Mouse (Mus musculus) MEL (cell line): ENCODE results near the gene Chd1. TPM values are rescaled to one million over a fixed set of nuclear protein-coding genes. Genes with fewer than 3 reads are reported as not detected.
A peak's percentile ranks its signal among the peaks of the same experiment; 100 is the strongest.

Experiments
- DNase-seq: peaks from one replicate; pipeline ENCODE4 v3.0.0; 2011; ENCODE audit warnings: low read depth, low spot score
- H3K27ac ChIP-seq: 2 replicates; pipeline ENCODE4 v1.5.1; 2012; ENCODE audit warnings: low read depth, mild to moderate bottlenecking, control low read depth, low read length, moderate library complexity; ENCODE audit not compliant: control insufficient read depth
- H3K27me3 ChIP-seq, 2 experiments: fragments of 150-350 bp in 1 of 2; sonication (generic) in 1 of 2; 2 replicates each; pipeline ENCODE4 v1.6.1; 2012; ENCODE audit warnings: low read length in 2 of 2, mild to moderate bottlenecking in 2 of 2, improper control_type of control experiment in 1 of 2, moderate library complexity in 1 of 2; ENCODE audit not compliant: insufficient read depth in 2 of 2, control insufficient read depth in 1 of 2
- H3K36me3 ChIP-seq, 2 experiments: 2 replicates each; pipeline ENCODE4 v1.6.1; 2012 to 2014; ENCODE audit warnings: low read length in 2 of 2, improper control_type of control experiment in 1 of 2, inconsistent platforms in 1 of 2, mild to moderate bottlenecking in 1 of 2; ENCODE audit not compliant: insufficient read depth in 2 of 2, control insufficient read depth in 1 of 2
- H3K4me1 ChIP-seq, 2 experiments: fragments of 150-350 bp in 1 of 2; sonication (generic) in 1 of 2; 2 replicates each; pipeline ENCODE4 v1.6.1; 2012; ENCODE audit warnings: low read length in 2 of 2, improper control_type of control experiment in 1 of 2, mild to moderate bottlenecking in 1 of 2; ENCODE audit not compliant: insufficient read depth in 2 of 2, control insufficient read depth in 1 of 2
- H3K4me3 ChIP-seq, 2 experiments: fragments of 150-350 bp in 1 of 2; sonication (generic) in 1 of 2; 2 replicates each; pipeline ENCODE4 v1.5.1; 2012; ENCODE audit warnings: low read depth in 2 of 2, low read length in 2 of 2, mild to moderate bottlenecking in 2 of 2, moderate library complexity in 2 of 2, control low read depth in 1 of 2, improper control_type of control experiment in 1 of 2; ENCODE audit not compliant: control insufficient read depth in 1 of 2, insufficient read depth in 1 of 2
- H3K79me2 ChIP-seq: 2 replicates; pipeline ENCODE4 v1.6.1; 2012; ENCODE audit warnings: mild to moderate bottlenecking, low read length, moderate library complexity; ENCODE audit not compliant: control insufficient read depth, poor library complexity, insufficient read depth
- H3K9ac ChIP-seq: 2 replicates; pipeline ENCODE4 v1.6.1; 2012; ENCODE audit warnings: low read depth, mild to moderate bottlenecking, control low read depth, low read length, moderate library complexity; ENCODE audit not compliant: control insufficient read depth, poor library complexity, severe bottlenecking
- H3K9me3 ChIP-seq: fragments of 150-350 bp; sonication (generic); replicated peaks from 2 replicates; pipeline ENCODE4 v1.6.1; 2012; ENCODE audit warnings: mild to moderate bottlenecking, low read length, improper control_type of control experiment, moderate library complexity; ENCODE audit not compliant: insufficient read depth
- CHD1 ChIP-seq: IDR thresholded peaks from 2 replicates; pipeline ENCODE4 v1.6.1; 2012; ENCODE audit warnings: low read depth, mild to moderate bottlenecking, inconsistent platforms, low read length, improper control_type of control experiment
- ELF1 ChIP-seq: IDR thresholded peaks from 2 replicates; pipeline ENCODE4 v1.6.1; 2014; ENCODE audit warnings: low read depth, mild to moderate bottlenecking, inconsistent platforms, low read length, improper control_type of control experiment, moderate library complexity
- ETS1 ChIP-seq: IDR thresholded peaks from 2 replicates; pipeline ENCODE4 v1.6.1; 2012; ENCODE audit warnings: low read depth, mild to moderate bottlenecking, inconsistent platforms, low read length, improper control_type of control experiment, moderate library complexity
- GABPA ChIP-seq: IDR thresholded peaks from 2 replicates; pipeline ENCODE4 v1.6.1; 2012; ENCODE audit warnings: low read depth, mild to moderate bottlenecking, inconsistent platforms, low read length, improper control_type of control experiment, moderate library complexity
- GATA1 ChIP-seq: IDR thresholded peaks from 2 replicates; pipeline ENCODE4 v1.6.1; 2011; ENCODE audit warnings: low read depth, low read length, improper control_type of control experiment
- HCFC1 ChIP-seq: IDR thresholded peaks from 2 replicates; pipeline ENCODE4 v1.6.1; 2012; ENCODE audit warnings: low read depth, mild to moderate bottlenecking, inconsistent platforms, low read length, improper control_type of control experiment, moderate library complexity
- KAT2A ChIP-seq: conservative IDR thresholded peaks from 2 replicates; pipeline ENCODE4 v1.6.1; 2012; ENCODE audit warnings: low read depth, low read length, improper control_type of control experiment, inconsistent platforms
- MAFK ChIP-seq: IDR thresholded peaks from 2 replicates; pipeline ENCODE4 v1.6.1; 2011; ENCODE audit warnings: low read depth, mild to moderate bottlenecking, low read length, improper control_type of control experiment, borderline replicate concordance
- MAZ ChIP-seq: IDR thresholded peaks from 2 replicates; pipeline ENCODE4 v1.6.1; 2012; ENCODE audit warnings: low read depth, mild to moderate bottlenecking, inconsistent platforms, low read length, improper control_type of control experiment
- MEF2A ChIP-seq: IDR thresholded peaks from 2 replicates; pipeline ENCODE4 v1.6.1; 2014; ENCODE audit warnings: low read depth, mild to moderate bottlenecking, inconsistent platforms, low read length, improper control_type of control experiment; ENCODE audit not compliant: poor library complexity, insufficient replicate concordance, severe bottlenecking; ENCODE audit errors: extremely low read depth
- MXI1 ChIP-seq: IDR thresholded peaks from 2 replicates; pipeline ENCODE4 v1.6.1; 2011; ENCODE audit warnings: mild to moderate bottlenecking, low read depth, low read length, improper control_type of control experiment
- POLR2A ChIP-seq, 2 experiments: IDR thresholded peaks; 2 replicates each; pipeline ENCODE4 v1.6.1; 2011 to 2012; ENCODE audit warnings: low read length in 2 of 2, mild to moderate bottlenecking in 2 of 2, control low read depth in 1 of 2, improper control_type of control experiment in 1 of 2, low read depth in 1 of 2, moderate library complexity in 1 of 2; ENCODE audit not compliant: control insufficient read depth in 1 of 2, insufficient read depth in 1 of 2, poor library complexity in 1 of 2
- TBP ChIP-seq: IDR thresholded peaks from 2 replicates; pipeline ENCODE4 v1.8.0; 2011; ENCODE audit warnings: low read depth, low read length, improper control_type of control experiment
- TCF12 ChIP-seq: IDR thresholded peaks from 2 replicates; pipeline ENCODE4 v1.6.1; 2014; ENCODE audit warnings: low read depth, mild to moderate bottlenecking, inconsistent platforms, low read length, improper control_type of control experiment, moderate library complexity
- USF1 ChIP-seq: IDR thresholded peaks from 2 replicates; pipeline ENCODE4 v1.6.1; 2014; ENCODE audit warnings: low read depth, mild to moderate bottlenecking, inconsistent platforms, low read length, improper control_type of control experiment, moderate library complexity
- ZKSCAN1 ChIP-seq: IDR thresholded peaks from 2 replicates; pipeline ENCODE4 v1.6.1; 2012; ENCODE audit warnings: low read depth, mild to moderate bottlenecking, inconsistent platforms, low read length, improper control_type of control experiment, moderate library complexity
- polyA plus RNA-seq, 2 experiments: library from polyadenylated mRNA; stranded (reverse) in 1 of 2; unstranded in 1 of 2; fragments of >175 nt in 1 of 2; fragments of >200 nt in 1 of 2; gene quantifications; 2 replicates each; pipeline versions ENCODE4 v1.2.1 to v1.2.4; 2012; ENCODE audit warnings: low replicate concordance in 2 of 2, low read depth in 1 of 2; ENCODE audit not compliant: insufficient read length in 2 of 2, insufficient read depth in 1 of 2, missing spikeins in 1 of 2
- total RNA-seq: library from RNA; depleted of rRNA; stranded (reverse); fragments of 300-350 nt; gene quantifications from 2 replicates; pipeline ENCODE4 v1.2.3, GENCODE M21; 2012

Gene Chd1
- total and polyA plus RNA-seq, 3 experiments, result 31.1 to 164 (median 48.8) TPM

- Histone ChIP-seq H3K9me3 (no peaks in the 10 kb centered on the region), H3K36me3 (peaks cover 0 to 5% of the 10 kb centered on the region in 2 experiments; a peak in 2 of 4 replicates), H3K27me3 (no peaks in the 10 kb centered on the region), H3K27ac (no peak overlapping the region), H3K79me2 (peaks cover 17% of the 10 kb centered on the region), H3K4me1 (peaks cover 3 to 6% of the 10 kb centered on the region in 2 experiments; a peak in 3 of 4 replicates), H3K4me3 (no peak overlapping the region), H3K9ac (no peak overlapping the region)
- no peak for DNase-seq
- TF ChIP-seq MAFK (no peak), USF1 (no peak), MXI1 (no peak), CHD1 (no peak), POLR2A (IDR thresholded peaks at IDR 0.05; ENCODE audit: control insufficient read depth in 1 of 2, insufficient read depth in 1 of 2, low read depth in 1 of 2, low read length in 2 of 2, poor library complexity in 1 of 2) (no peak), GABPA (no peak), ETS1 (no peak), MEF2A (no peak), KAT2A (no peak), TCF12 (no peak), ELF1 (no peak)
Observed at GRCm38 (mm10) chr17:15701505-15701904, 3.3 kb upstream of the Chd1 start.

GRCm38 (mm10) chr17:15704158-15704474, 651 bp upstream of the Chd1 start:
- DNase-seq, result no peak
- H3K4me1 ChIP-seq, result peaks cover 6% of the 10 kb centered on the region in 2 experiments; a peak in 3 of 4 replicates
- H3K4me3 ChIP-seq, result peak overlapping the region; percentile 71 to 98
- peaks cover 15 to 27% of the 10 kb centered on the region in 2 experiments for H3K36me3 ChIP-seq
- TF ChIP-seq HCFC1 (peak; percentile 33; the same call in 1 of the 2 replicates), ZKSCAN1 (no peak), MXI1 (peak; percentile 58), MEF2A (no peak), GATA1 (no peak), TBP (0 out of 2 replicates have a peak, but pooled peaks have one; percentile 22), MAZ (0 out of 2 replicates have a peak, but pooled peaks have one; percentile 11)
- H3K27ac ChIP-seq, result peak overlapping the region; percentile 62
- H3K27me3 ChIP-seq, result no peaks in the 10 kb centered on the region
- no peaks in the 10 kb centered on the region for H3K9me3 ChIP-seq
- peaks cover 36% of the 10 kb centered on the region for H3K79me2 ChIP-seq
- peak overlapping the region; percentile 92 for H3K9ac ChIP-seq
